ENCODE assay signal across 23 mouse cellular contexts in the genomic region with DNA sequence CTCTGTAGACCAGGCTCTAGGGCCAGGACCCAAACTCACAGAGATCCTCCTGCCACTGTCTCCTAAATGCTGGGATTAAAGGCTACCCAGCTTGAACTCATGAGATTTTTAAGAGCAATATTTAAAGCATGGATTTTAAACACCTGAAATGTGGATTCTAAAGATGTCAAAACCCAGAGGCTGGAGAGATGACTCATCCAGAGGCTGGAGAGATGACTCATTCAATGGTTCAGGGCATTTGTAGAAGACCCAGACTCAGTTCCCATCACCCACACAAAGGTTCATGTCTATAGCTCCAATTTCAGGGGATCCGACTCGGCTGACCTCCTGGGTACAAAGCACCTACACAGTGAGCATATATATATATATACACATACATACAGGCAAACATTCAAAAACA.
"Had no signal": no experiment of that assay in that cellular context is flagged by ENCODE, and none has a peak within 500 bp of the region (broad histone marks: within the 10 kb centered on the region; RNA-seq: fewer than 3 reads in every experiment).

No protein-coding gene starts in this region.

- DNase-seq: kidney, postnatal 10 days; kidney, postnatal 36 days; liver; lung, adult 18-20 months; lung, postnatal 10 days; lung, postnatal 36 days; right cerebral cortex, adult 18-20 months; right cerebral cortex, postnatal 25 days; spleen, adult 18-20 months; thymus, adult 18-20 months; thymus, postnatal 36 days had no signal

- ATAC-seq: liver, embryonic 12.5 days; midbrain, embryonic 13.5 days; midbrain, embryonic 16.5 days had no signal

- H3K4me3 ChIP-seq: kidney, embryonic 15.5 days; limb, embryonic 10.5 days; limb, embryonic 13.5 days; liver, embryonic 12.5 days; liver, embryonic 15.5 days; lung, embryonic 15.5 days; megakaryocyte, embryonic 14.5 days; midbrain, embryonic 10.5 days; midbrain, embryonic 13.5 days; myocyte; neural tube, embryonic 13.5 days had no signal

- H3K27me3 ChIP-seq: kidney, embryonic 15.5 days; limb, embryonic 13.5 days; liver, embryonic 12.5 days; liver, embryonic 15.5 days; lung, embryonic 15.5 days; megakaryocyte, embryonic 14.5 days; midbrain, embryonic 13.5 days; neural tube, embryonic 13.5 days had no signal

- H3K9me3 ChIP-seq: kidney, embryonic 15.5 days; limb, embryonic 10.5 days; limb, embryonic 13.5 days; liver, embryonic 12.5 days; liver, embryonic 15.5 days; lung, embryonic 15.5 days; megakaryocyte, embryonic 14.5 days; midbrain, embryonic 10.5 days; midbrain, embryonic 13.5 days; neural tube, embryonic 13.5 days had no signal
